Mouse (Mus musculus) E14TG2a.4 (cell line): ENCODE data around the gene Tjp2.
A peak's percentile ranks its signal among the peaks of the same experiment; 100 is the strongest.
"Not testable (repeated sequence)": the region's sequence is repeated elsewhere in the genome, so short reads cannot be mapped to it uniquely, and the experiment has no call there.

Experiments used
- H3K27me3 ChIP-seq: 2 replicates; pipeline ENCODE4 v1.6.1; 2014; ENCODE audit warnings: low read length, control low read depth; ENCODE audit not compliant: insufficient read depth
- H3K36me3 ChIP-seq: 2 replicates; pipeline ENCODE4 v1.6.1; 2014; ENCODE audit warnings: low read length, control low read depth; ENCODE audit not compliant: insufficient read depth
- H3K4me1 ChIP-seq: replicated peaks from 2 replicates; pipeline ENCODE4 v1.6.1; 2014; ENCODE audit warnings: low read depth, low read length, control low read depth
- H3K4me3 ChIP-seq: replicated peaks from 2 replicates; pipeline ENCODE4 v1.5.1; 2014; ENCODE audit warnings: mild to moderate bottlenecking, low read length
- H3K9me3 ChIP-seq: 2 replicates; pipeline ENCODE4 v1.6.1; 2014; ENCODE audit warnings: low read length, control low read depth
- CTCF ChIP-seq: conservative IDR thresholded peaks from 2 replicates; pipeline ENCODE4 v1.5.1; 2014; ENCODE audit warnings: low read length
- NANOG ChIP-seq: IDR thresholded peaks from 2 replicates; pipeline ENCODE4 v1.6.1; 2014; ENCODE audit warnings: borderline replicate concordance, low read length, mixed read lengths
- POU5F1 ChIP-seq: IDR thresholded peaks from 2 replicates; pipeline ENCODE4 v1.6.1; 2014; ENCODE audit warnings: low read length, borderline replicate concordance

The Tjp2 gene

DNA sequence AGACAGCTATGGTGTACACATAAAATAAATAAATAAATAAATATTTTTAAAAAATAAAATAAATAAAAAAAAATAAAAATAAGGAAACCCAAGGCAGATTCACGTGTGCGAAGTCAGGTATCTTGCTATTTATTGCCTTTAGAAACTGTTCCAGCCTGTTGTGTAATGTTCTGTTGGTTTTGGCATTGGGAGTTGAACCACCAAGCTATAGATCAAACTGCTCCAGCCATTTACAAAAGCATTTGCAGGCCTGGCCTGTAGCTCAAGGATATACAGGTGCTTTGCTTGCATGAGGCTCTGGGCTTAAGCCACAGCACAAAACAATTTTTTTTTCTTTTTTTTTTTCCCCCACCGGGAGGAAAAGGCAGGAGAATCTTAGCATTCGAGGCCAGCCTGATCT, 13.2 kb upstream of the Tjp2 start:
- H3K4me1 ChIP-seq = peaks cover 35% of the 10 kb centered on the region
- H3K4me3 ChIP-seq = no peak overlapping the region
- no peaks in the 10 kb centered on the region for H3K27me3 ChIP-seq
- no peak for TF ChIP-seq NANOG
- TF ChIP-seq CTCF = no peak
- no peak for TF ChIP-seq POU5F1
- H3K9me3 ChIP-seq = no peaks in the 10 kb centered on the region
- no peaks in the 10 kb centered on the region for H3K36me3 ChIP-seq

- H3K27me3 ChIP-seq, H3K4me3 ChIP-seq, H3K9me3 ChIP-seq, H3K36me3 ChIP-seq: not testable (repeated sequence)
- H3K4me1 ChIP-seq = peaks cover 25% of the 10 kb centered on the region
Observed at GRCm38 (mm10) chr19:24232356-24232755, 7.5 kb upstream of the Tjp2 start.

DNA sequence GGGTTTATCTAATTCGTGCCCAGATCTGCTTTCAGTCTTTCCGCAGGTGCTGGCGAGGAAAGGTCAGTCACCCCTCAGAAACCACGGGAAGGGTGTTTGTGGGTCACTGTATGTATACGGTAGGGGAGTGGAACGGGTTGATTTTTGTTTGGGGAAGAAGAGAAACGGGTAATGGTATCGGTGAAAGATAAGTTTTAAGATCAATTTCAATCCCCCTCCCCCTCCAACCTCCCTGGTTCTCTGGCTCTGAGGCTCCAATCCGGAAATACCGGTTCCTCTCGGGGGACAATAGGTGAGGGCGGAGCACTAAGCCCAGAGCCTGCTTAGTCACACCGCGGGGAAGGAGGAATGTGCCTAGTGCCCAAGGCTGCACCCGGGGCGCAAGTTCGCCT, 471 bp upstream of the Tjp2 start:
- peak overlapping the region; percentile 93 for H3K4me3 ChIP-seq

GRCm38 (mm10) chr19:24223851-24224251, 979 bp downstream of the Tjp2 start:
- H3K9me3 ChIP-seq = no peaks in the 10 kb centered on the region
- H3K36me3 ChIP-seq = peaks cover 5% of the 10 kb centered on the region
- H3K4me3 ChIP-seq = peak overlapping the region; percentile 93
- TF ChIP-seq CTCF = no peak
- no peak for TF ChIP-seq POU5F1
- TF ChIP-seq NANOG = no peak
- peaks cover 71% of the 10 kb centered on the region for H3K4me1 ChIP-seq
- no peaks in the 10 kb centered on the region for H3K27me3 ChIP-seq

More for the DNA sequence above, 471 bp upstream of the Tjp2 start:
- no peaks in the 10 kb centered on the region for H3K36me3 ChIP-seq
- peaks cover 2% of the 10 kb centered on the region; the same call in 1 of the 2 replicates for H3K9me3 ChIP-seq
- H3K4me1 ChIP-seq = peaks cover 58% of the 10 kb centered on the region
- TF ChIP-seq POU5F1 = no peak
- TF ChIP-seq NANOG = no peak
- no peak for TF ChIP-seq CTCF
- H3K27me3 ChIP-seq = no peaks in the 10 kb centered on the region

DNA sequence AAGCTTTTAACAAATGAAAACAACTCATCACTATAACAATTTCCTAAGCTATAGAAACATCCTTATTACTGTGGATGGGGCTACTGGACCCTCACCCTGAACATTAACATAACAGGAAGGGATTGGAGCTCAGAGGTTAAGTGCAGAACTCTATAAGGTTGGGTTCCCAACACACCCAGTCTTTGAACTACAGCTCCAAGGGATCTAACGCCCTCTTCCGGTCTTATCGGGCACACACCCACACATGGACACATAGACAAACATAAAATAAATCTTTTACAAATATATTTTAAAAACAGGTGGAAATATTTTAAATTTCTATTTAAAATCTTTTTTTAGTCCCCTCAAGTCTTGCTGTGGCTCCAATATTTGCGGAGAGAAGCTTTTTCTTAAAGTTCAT, 3.4 kb downstream of the Tjp2 start:
- H3K4me3 ChIP-seq = peak overlapping the region; percentile 39
- TF ChIP-seq NANOG (no peak; the same call in 1 of the 2 replicates), CTCF (peak; percentile 43)
- H3K4me1 ChIP-seq = peaks cover 77% of the 10 kb centered on the region
- H3K36me3 ChIP-seq = peaks cover 8% of the 10 kb centered on the region
- H3K9me3 ChIP-seq = no peaks in the 10 kb centered on the region
- H3K27me3 ChIP-seq = no peaks in the 10 kb centered on the region

GRCm38 (mm10) chr19:24220795-24221445, 3.9 kb downstream of the Tjp2 start:
- no peaks in the 10 kb centered on the region for H3K27me3 ChIP-seq
- no peak for TF ChIP-seq CTCF
- TF ChIP-seq NANOG = no peak
- no peak for TF ChIP-seq POU5F1
- H3K4me3 ChIP-seq = peak overlapping the region; percentile 39
- H3K36me3 ChIP-seq = peaks cover 11% of the 10 kb centered on the region
- peaks cover 76% of the 10 kb centered on the region for H3K4me1 ChIP-seq
- H3K9me3 ChIP-seq = no peaks in the 10 kb centered on the region

DNA sequence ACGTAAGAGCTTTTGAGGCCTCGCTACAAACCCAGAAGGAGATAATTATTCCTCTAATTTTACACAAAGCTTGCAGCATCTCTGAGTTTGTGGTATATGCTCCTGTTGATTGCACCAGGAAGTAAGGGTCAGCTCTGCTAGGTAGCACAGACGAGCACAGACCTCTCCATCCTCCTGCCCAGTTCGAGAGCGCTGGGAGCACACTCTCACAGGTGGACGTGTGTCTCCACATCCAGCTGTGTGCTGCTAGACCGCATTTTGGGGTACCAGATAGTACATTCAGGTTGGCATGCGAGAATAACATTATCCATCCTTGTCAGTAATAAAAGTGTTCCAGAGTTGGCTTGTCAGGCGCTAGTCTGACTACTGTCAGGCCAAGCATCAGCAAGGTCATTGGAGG, 5.8 kb downstream of the Tjp2 start:
- Histone ChIP-seq H3K36me3 (peaks cover 29% of the 10 kb centered on the region), H3K27me3 (no peaks in the 10 kb centered on the region), H3K4me1 (peaks cover 92% of the 10 kb centered on the region), H3K4me3 (0 out of 2 replicates have a peak overlapping the region, but pooled peaks have one; percentile 3), H3K9me3 (no peaks in the 10 kb centered on the region)
- no peak for TF ChIP-seq NANOG

DNA sequence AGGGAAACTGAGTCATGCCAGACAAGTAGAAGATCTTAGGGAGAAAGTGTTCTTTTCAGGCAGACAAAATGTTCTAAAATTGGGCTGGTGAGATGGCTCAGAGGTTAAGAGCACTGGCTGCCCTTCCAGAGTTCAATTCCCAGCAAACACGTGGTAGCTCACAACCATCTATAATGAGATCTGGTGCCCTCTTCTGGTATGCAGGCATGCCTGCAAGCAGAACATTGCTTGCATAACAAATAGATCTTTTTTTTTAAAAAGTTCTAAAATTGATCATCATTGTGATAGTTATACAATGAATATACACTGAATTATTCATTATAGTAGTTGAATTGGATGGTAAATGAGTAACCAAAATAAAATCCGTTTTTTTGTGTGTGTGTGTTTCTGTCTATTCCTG, 6.5 kb downstream of the Tjp2 start:
- peaks cover 96% of the 10 kb centered on the region for H3K4me1 ChIP-seq
- H3K27me3 ChIP-seq = no peaks in the 10 kb centered on the region
- TF ChIP-seq CTCF = peak; percentile 74
- TF ChIP-seq NANOG = no peak
- no peaks in the 10 kb centered on the region for H3K9me3 ChIP-seq
- H3K4me3 ChIP-seq = peak overlapping the region; percentile 39
- peaks cover 30% of the 10 kb centered on the region for H3K36me3 ChIP-seq

DNA sequence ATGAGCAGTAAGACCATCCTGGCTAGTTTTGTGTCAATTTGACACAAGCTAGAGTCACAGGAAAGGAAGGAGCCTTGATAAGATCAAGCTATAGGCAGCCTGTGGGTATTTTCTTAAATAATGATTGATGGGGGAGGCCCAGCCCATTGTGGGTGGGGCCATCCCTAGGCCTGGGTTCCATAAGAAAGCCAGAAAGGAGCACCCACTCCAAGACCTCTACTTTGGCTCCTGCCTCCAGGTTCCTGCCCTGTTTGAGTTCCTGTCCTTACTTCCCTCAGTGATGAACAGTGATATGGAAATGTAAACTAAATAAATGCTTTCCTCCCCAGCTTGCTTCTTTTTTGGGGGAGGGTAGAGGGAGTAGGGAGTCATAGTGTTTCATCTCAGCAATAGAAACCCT, 7.0 kb downstream of the Tjp2 start:
- Histone ChIP-seq H3K36me3 (peaks cover 31% of the 10 kb centered on the region), H3K4me3 (peak overlapping the region; percentile 39), H3K4me1 (peaks cover 96% of the 10 kb centered on the region), H3K27me3 (no peaks in the 10 kb centered on the region), H3K9me3 (no peaks in the 10 kb centered on the region)
- no peak for TF ChIP-seq CTCF
- TF ChIP-seq NANOG = no peak
- TF ChIP-seq POU5F1 = no peak
